Mouse (Mus musculus) layer of hippocampus, adult 9-10 months (tissue): ENCODE data around the gene Ctsr.
"Not testable (repeated sequence)": the region's sequence is repeated elsewhere in the genome, so short reads cannot be mapped to it uniquely, and the experiment has no call there.

Experiments
- DNase-seq: peaks from one replicate; pipeline ENCODE4 v3.0.0; 2022; ENCODE audit warnings: low spot score

Ctsr gene

GRCm38 (mm10) chr13:61164156-61164555, at the start of gene Ctsr:
TSS of gene Ctsr (minus strand) at chr13:61164256.
- no peak for DNase-seq

- no peak for DNase-seq
Observed at GRCm38 (mm10) chr13:61203310-61203709, 39.3 kb upstream of the Ctsr start, which contains the start of gene Cts6. TSS of gene Cts6 (minus strand) at chr13:61203410.

GRCm38 (mm10) chr13:61185151-61185933, 21.3 kb upstream of the Ctsr start:
- not testable (repeated sequence) for DNase-seq

GRCm38 (mm10) chr13:61164622-61165021, 566 bp upstream of the Ctsr start:
- DNase-seq = no peak
